Comparison of ENCODE assay signal across 23 mouse cellular contexts in genomic region chr10:19064651-19065601, GRCm38 (mm10). TPM values are rescaled to one million over a fixed set of nuclear protein-coding genes. Genes with fewer than 3 reads are reported as not detected.
DNase-seq lines count a peak whose midpoint lies in the region; ATAC-seq and TF ChIP-seq lines count a peak whose summit lies in the region.
"Had no signal": no experiment of that assay in that cellular context is flagged by ENCODE, and none has a peak within 500 bp of the region (broad histone marks: within the 10 kb centered on the region; RNA-seq: fewer than 3 reads in every experiment).

No protein-coding gene starts in this region.

- no peaks in the 10 kb centered on the region for H3K36me3 ChIP-seq in liver, embryonic 15.5 days (replicated peaks)
- H3K36me3 ChIP-seq: forebrain, embryonic 10.5 days; hindbrain, embryonic 10.5 days; midbrain, embryonic 13.5 days; neural tube, embryonic 15.5 days had no signal

- peaks cover 30% of the 10 kb centered on the region for H3K4me1 ChIP-seq in liver, embryonic 15.5 days (replicated peaks)
- H3K4me1 ChIP-seq: hindbrain, embryonic 10.5 days; midbrain, embryonic 13.5 days; neural tube, embryonic 15.5 days had no signal

- no peaks in the 10 kb centered on the region for H3K9me3 ChIP-seq in liver, embryonic 15.5 days (replicated peaks)
- H3K9me3 ChIP-seq: forebrain, embryonic 10.5 days; hindbrain, embryonic 10.5 days; midbrain, embryonic 13.5 days; neural tube, embryonic 15.5 days had no signal

- DNase-seq in CD4-positive, CD25-positive, alpha-beta regulatory T cell, adult 2 months (ENCODE audit: low read depth, low spot score) = peak; percentile 58
- peak; percentile 28 for DNase-seq in MEL-GATA-1-ER (ENCODE audit: extremely low read depth, low read depth)
- peak; percentile 37 to 62 for DNase-seq in natural killer cell, adult 2 months (ENCODE audit: low spot score in 2 of 2)
- no peak for DNase-seq in layer of hippocampus, adult 2 months (ENCODE audit: low spot score in 2 of 2)
- DNase-seq in urinary bladder, adult 2 months (ENCODE audit: low spot score) = no peak
- DNase-seq: adrenal gland, postnatal 36 days; cerebellum, adult 18-20 months; cerebellum, postnatal 25 days; forebrain, postnatal 0 days; gastrocnemius, postnatal 36 days; kidney, adult 11 months; kidney, postnatal 10 days; lung, adult 18-20 months; right cerebral cortex, postnatal 4 days; thymus, postnatal 25 days had no signal

- H3K4me2 ChIP-seq in liver, embryonic 15.5 days = no peak overlapping the region
- H3K4me2 ChIP-seq: midbrain, embryonic 13.5 days; neural tube, embryonic 15.5 days had no signal

- no peak for ATAC-seq in CD4-positive, CD25-positive, alpha-beta regulatory T cell, adult 4 months
- peak; percentile 52; the same call in 1 of the 2 replicates for ATAC-seq in liver, embryonic 15.5 days (ENCODE audit: insufficient read depth)
- ATAC-seq in granulocyte monocyte progenitor cell, adult 5-6 weeks (replicated peaks; ENCODE audit: poor library complexity, severe bottlenecking) = no peak
- ATAC-seq: forebrain, postnatal 0 days; hindbrain, postnatal 0 days; midbrain, embryonic 13.5 days had no signal

- H3K4me3 ChIP-seq in liver, embryonic 15.5 days (replicated peaks) = no peak overlapping the region
- no peak overlapping the region for H3K4me3 ChIP-seq in layer of hippocampus, adult 2 months
- H3K4me3 ChIP-seq: forebrain, embryonic 10.5 days; hindbrain, embryonic 10.5 days; midbrain, embryonic 13.5 days; neural tube, embryonic 15.5 days had no signal

- no peak overlapping the region for H3K27ac ChIP-seq in liver, embryonic 15.5 days (replicated peaks)
- no peak overlapping the region; the same call in 1 of the 2 replicates for H3K27ac ChIP-seq in layer of hippocampus, adult 2 months
- H3K27ac ChIP-seq: forebrain, embryonic 10.5 days; hindbrain, embryonic 10.5 days; hindbrain, postnatal 0 days; midbrain, embryonic 13.5 days; neural tube, embryonic 15.5 days had no signal

- no peaks in the 10 kb centered on the region for H3K27me3 ChIP-seq in liver, embryonic 15.5 days
- H3K27me3 ChIP-seq: midbrain, embryonic 13.5 days; neural tube, embryonic 15.5 days had no signal

- no peak overlapping the region for H3K9ac ChIP-seq in liver, embryonic 15.5 days
- H3K9ac ChIP-seq: forebrain, postnatal 0 days; midbrain, embryonic 13.5 days; neural tube, embryonic 15.5 days had no signal

- TF ChIP-seq CTCF in layer of hippocampus, adult 2 months (conservative IDR thresholded peaks at IDR 0.05) = no peak

- 20% methylated on average over 6 of the region's 6 CpGs for WGBS in liver, embryonic 15.5 days (ENCODE audit: insufficient replicate concordance)

RNA-seq across cellular contexts. Expression of gene Tnfaip3, which starts 49.5 kb away (rescaled TPM):
- 10 to 100 TPM; 36.6 to 47.4 TPM for polyA plus RNA-seq in CD4-positive, CD25-positive, alpha-beta regulatory T cell, adult 4 months (2017; shearing (Covaris generic))
- polyA plus RNA-seq in liver, embryonic 15.5 days (2015; fragmentation: Nextera tagmentation; extraction: Ambion mirVana) = 1.3 and 1.5 TPM in 2 replicates
- total RNA-seq in granulocyte monocyte progenitor cell, adult 5-6 weeks (2014; fragmentation: Nextera tagmentation) = 3.1 and 6.1 TPM in 2 replicates
- 34.0 and 36.2 TPM in 2 replicates for total RNA-seq in granulocyte monocyte progenitor cell, adult 5-6 weeks (2017)
- total RNA-seq in layer of hippocampus, adult 2 months (2021) = 1 to 10 TPM; 3.9 to 5.0 TPM
- polyA plus RNA-seq in urinary bladder, adult 2 months (2012; rRNA removed) = 3.7 and 4.4 TPM in 2 replicates

Comparison
In these comparisons a context has a peak if more than half of its experiments do, and no peak if none do; other contexts are left out.
1. DNase-seq: peak in CD4-positive, CD25-positive, alpha-beta regulatory T cell, adult 2 months (single experiment), MEL-GATA-1-ER (single experiment) and natural killer cell, adult 2 months (2 of 2); none in layer of hippocampus, adult 2 months (0 of 2) and urinary bladder, adult 2 months (single experiment).